Mouse (Mus musculus) embryonic fibroblast, embryonic 13.5 days (primary cell): ENCODE results near the gene Gne.

Experiments
- CTCF ChIP-seq: IDR thresholded peaks from 2 replicates; pipeline ENCODE4 v1.5.1; 2011; ENCODE audit warnings: mild to moderate bottlenecking, control low read depth, low read length, moderate library complexity, borderline replicate concordance; ENCODE audit not compliant: insufficient read depth
- POLR2A ChIP-seq: IDR thresholded peaks from 2 replicates; pipeline ENCODE4 v1.6.1; 2011; ENCODE audit warnings: low read depth, mild to moderate bottlenecking, control low read depth, low read length, moderate library complexity

DNA sequence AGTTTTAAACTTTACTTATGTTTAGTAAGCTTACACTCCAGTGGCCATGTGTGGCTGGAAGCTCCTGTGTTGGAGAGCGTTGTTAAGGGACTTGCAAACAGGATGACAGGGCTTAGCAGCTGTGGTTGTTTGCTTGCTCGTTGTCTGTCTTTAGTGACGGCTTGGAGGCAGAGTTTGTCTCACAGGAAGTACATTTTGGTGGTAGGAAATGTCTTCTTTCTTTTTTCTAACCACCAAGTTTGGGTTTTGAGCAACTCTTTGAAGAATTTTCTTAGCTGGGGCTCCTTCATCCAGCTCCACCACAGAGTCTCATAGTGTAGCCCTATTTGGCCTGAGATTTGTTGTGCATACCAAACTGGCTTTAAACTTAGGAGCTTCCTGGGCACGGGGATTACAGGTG is 61.7 kb downstream of the Gne start:
- no peak for TF ChIP-seq CTCF
- no peak for TF ChIP-seq POLR2A
